Mouse (Mus musculus) ES-E14 (cell line): ENCODE data around the gene Fam19a5.

Experiments
- CHD2 ChIP-seq: IDR thresholded peaks from 2 replicates; pipeline ENCODE4 v1.6.1; 2014; ENCODE audit warnings: mild to moderate bottlenecking, low read depth, low read length, inconsistent platforms
- MAFK ChIP-seq: IDR thresholded peaks from 2 replicates; pipeline ENCODE4 v1.6.1; 2014; ENCODE audit warnings: mild to moderate bottlenecking, low read depth, low read length, inconsistent platforms; ENCODE audit not compliant: insufficient read depth
- ZC3H11A ChIP-seq: IDR thresholded peaks from 2 replicates; pipeline ENCODE4 v1.6.1; 2012; ENCODE audit warnings: low read depth, mild to moderate bottlenecking, inconsistent platforms, low read length, borderline replicate concordance

DNA sequence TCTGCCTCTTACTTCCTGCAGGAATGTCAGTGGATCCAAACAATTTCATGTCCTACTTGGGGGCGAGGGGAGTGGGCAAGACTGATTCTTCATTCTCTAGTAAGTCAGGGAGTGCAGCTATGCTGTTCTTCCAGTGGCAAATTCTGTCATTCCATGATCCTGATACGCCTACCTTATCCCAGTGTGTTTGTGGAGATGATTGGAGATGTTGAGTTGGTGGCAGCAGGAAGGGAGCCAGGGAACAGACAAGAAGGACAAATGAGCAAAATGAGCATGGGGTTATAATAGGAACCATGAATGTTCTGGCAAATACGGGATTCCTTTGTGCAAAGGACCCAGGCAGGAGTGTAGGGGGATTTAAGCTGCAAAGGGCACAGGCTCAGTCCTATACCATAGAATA lies 159.2 kb downstream of the Fam19a5 start:
- TF ChIP-seq CHD2 (no peak), ZC3H11A (no peak), MAFK (no peak)
